Mouse (Mus musculus): ENCODE data around the gene Rab4a. TPM values are rescaled to one million over a fixed set of nuclear protein-coding genes. Genes with fewer than 3 reads are reported as not detected.

Rab4a gene
- polyA plus RNA-seq, 1 experiment from 2014 or later, result 85.4 TPM

GRCm38 (mm10) chr8:123794766-123795165 lies 11.0 kb upstream of the Rab4a start:
- 85% methylated on average over 4 of the region's 4 CpGs for WGBS
- H3K4me2 ChIP-seq (ENCODE audit: low read depth, low read length), result no peak overlapping the region
- no peak for ATAC-seq (ENCODE audit: low read depth)
- no peak overlapping the region for H3K27ac ChIP-seq (ENCODE audit: low read depth, low read length)
- no peaks in the 10 kb centered on the region for H3K36me3 ChIP-seq (ENCODE audit: control insufficient read depth, insufficient read depth, low read length)
- H3K9ac ChIP-seq (replicated peaks; ENCODE audit: low read depth, low read length), result no peak overlapping the region
- no peak overlapping the region for H3K4me3 ChIP-seq (ENCODE audit: low read depth, low read length)
- H3K4me1 ChIP-seq (ENCODE audit: control insufficient read depth, insufficient read depth, low read length), result no peaks in the 10 kb centered on the region
- no peaks in the 10 kb centered on the region for H3K9me3 ChIP-seq (ENCODE audit: control insufficient read depth, low read length)
- no peaks in the 10 kb centered on the region for H3K27me3 ChIP-seq (ENCODE audit: control insufficient read depth, insufficient read depth, low read length)

- Histone ChIP-seq H3K27me3 (ENCODE audit: control insufficient read depth, insufficient read depth, low read length) (no peaks in the 10 kb centered on the region), H3K27ac (ENCODE audit: low read depth, low read length) (no peak overlapping the region), H3K9ac (replicated peaks; ENCODE audit: low read depth, low read length) (no peak overlapping the region), H3K4me1 (ENCODE audit: control insufficient read depth, insufficient read depth, low read length) (no peaks in the 10 kb centered on the region), H3K36me3 (ENCODE audit: control insufficient read depth, insufficient read depth, low read length) (no peaks in the 10 kb centered on the region), H3K9me3 (ENCODE audit: control insufficient read depth, low read length) (no peaks in the 10 kb centered on the region), H3K4me3 (ENCODE audit: low read depth, low read length) (no peak overlapping the region), H3K4me2 (ENCODE audit: low read depth, low read length) (no peak overlapping the region)
- 64% methylated on average over 4 of the region's 4 CpGs for WGBS
- ATAC-seq (ENCODE audit: low read depth), result no peak
These were observed 9.0 kb upstream of the Rab4a start for GRCm38 (mm10) chr8:123796758-123797157.

GRCm38 (mm10) chr8:123797928-123798327 lies 7.9 kb upstream of the Rab4a start:
- no peaks in the 10 kb centered on the region for H3K9me3 ChIP-seq (ENCODE audit: control insufficient read depth, low read length)
- no peak for ATAC-seq (ENCODE audit: low read depth)
- no peak overlapping the region for H3K4me3 ChIP-seq (ENCODE audit: low read depth, low read length)
- H3K9ac ChIP-seq (replicated peaks; ENCODE audit: low read depth, low read length), result no peak overlapping the region
- H3K4me2 ChIP-seq (ENCODE audit: low read depth, low read length), result no peak overlapping the region
- no peaks in the 10 kb centered on the region for H3K27me3 ChIP-seq (ENCODE audit: control insufficient read depth, insufficient read depth, low read length)
- no peak overlapping the region for H3K27ac ChIP-seq (ENCODE audit: low read depth, low read length)
- H3K36me3 ChIP-seq (ENCODE audit: control insufficient read depth, insufficient read depth, low read length), result no peaks in the 10 kb centered on the region
- H3K4me1 ChIP-seq (ENCODE audit: control insufficient read depth, insufficient read depth, low read length), result no peaks in the 10 kb centered on the region
- WGBS, result 92% methylated on average over 15 of the region's 15 CpGs

GRCm38 (mm10) chr8:123799434-123799833 lies 6.4 kb upstream of the Rab4a start:
- Histone ChIP-seq H3K9me3 (ENCODE audit: control insufficient read depth, low read length) (no peaks in the 10 kb centered on the region), H3K4me3 (ENCODE audit: low read depth, low read length) (no peak overlapping the region), H3K4me2 (ENCODE audit: low read depth, low read length) (no peak overlapping the region), H3K4me1 (ENCODE audit: control insufficient read depth, insufficient read depth, low read length) (no peaks in the 10 kb centered on the region), H3K27me3 (ENCODE audit: control insufficient read depth, insufficient read depth, low read length) (no peaks in the 10 kb centered on the region), H3K9ac (replicated peaks; ENCODE audit: low read depth, low read length) (no peak overlapping the region), H3K36me3 (ENCODE audit: control insufficient read depth, insufficient read depth, low read length) (no peaks in the 10 kb centered on the region), H3K27ac (ENCODE audit: low read depth, low read length) (no peak overlapping the region)
- no peak for ATAC-seq (ENCODE audit: low read depth)
- 89% methylated on average over 6 of the region's 6 CpGs for WGBS

- Histone ChIP-seq H3K9ac (replicated peaks; ENCODE audit: low read depth, low read length) (no peak overlapping the region), H3K27ac (ENCODE audit: low read depth, low read length) (no peak overlapping the region), H3K4me1 (ENCODE audit: control insufficient read depth, insufficient read depth, low read length) (no peaks in the 10 kb centered on the region), H3K4me2 (ENCODE audit: low read depth, low read length) (no peak overlapping the region), H3K27me3 (ENCODE audit: control insufficient read depth, insufficient read depth, low read length) (no peaks in the 10 kb centered on the region), H3K4me3 (ENCODE audit: low read depth, low read length) (no peak overlapping the region), H3K36me3 (ENCODE audit: control insufficient read depth, insufficient read depth, low read length) (no peaks in the 10 kb centered on the region), H3K9me3 (ENCODE audit: control insufficient read depth, low read length) (no peaks in the 10 kb centered on the region)
- ATAC-seq (ENCODE audit: low read depth), result no peak
- WGBS, result 65% methylated on average over 3 of the region's 3 CpGs
These were observed 5.9 kb upstream of the Rab4a start for GRCm38 (mm10) chr8:123799885-123800284.

GRCm38 (mm10) chr8:123800867-123801266 lies 4.9 kb upstream of the Rab4a start:
- H3K27ac ChIP-seq (ENCODE audit: low read depth, low read length), result no peak overlapping the region
- H3K4me1 ChIP-seq (ENCODE audit: control insufficient read depth, insufficient read depth, low read length), result peaks cover 5% of the 10 kb centered on the region
- no peak for ATAC-seq (ENCODE audit: low read depth)

GRCm38 (mm10) chr8:123801538-123801937 lies 4.2 kb upstream of the Rab4a start:
- WGBS, result 84% methylated on average over 2 of the region's 2 CpGs
- no peaks in the 10 kb centered on the region for H3K9me3 ChIP-seq (ENCODE audit: control insufficient read depth, low read length)
- H3K4me1 ChIP-seq (ENCODE audit: control insufficient read depth, insufficient read depth, low read length), result peaks cover 7% of the 10 kb centered on the region
- no peak overlapping the region for H3K27ac ChIP-seq (ENCODE audit: low read depth, low read length)
- no peak for ATAC-seq (ENCODE audit: low read depth)
- H3K36me3 ChIP-seq (ENCODE audit: control insufficient read depth, insufficient read depth, low read length), result no peaks in the 10 kb centered on the region
- H3K9ac ChIP-seq (replicated peaks; ENCODE audit: low read depth, low read length), result no peak overlapping the region
- H3K4me3 ChIP-seq (ENCODE audit: low read depth, low read length), result no peak overlapping the region
- H3K27me3 ChIP-seq (ENCODE audit: control insufficient read depth, insufficient read depth, low read length), result no peaks in the 10 kb centered on the region
- no peak overlapping the region for H3K4me2 ChIP-seq (ENCODE audit: low read depth, low read length)

More at GRCm38 (mm10) chr8:123800867-123801266, 4.9 kb upstream of the Rab4a start:
- H3K4me3 ChIP-seq (ENCODE audit: low read depth, low read length), result no peak overlapping the region
- H3K9me3 ChIP-seq (ENCODE audit: control insufficient read depth, low read length), result no peaks in the 10 kb centered on the region
- no peaks in the 10 kb centered on the region for H3K27me3 ChIP-seq (ENCODE audit: control insufficient read depth, insufficient read depth, low read length)
- H3K4me2 ChIP-seq (ENCODE audit: low read depth, low read length), result no peak overlapping the region
- no peaks in the 10 kb centered on the region for H3K36me3 ChIP-seq (ENCODE audit: control insufficient read depth, insufficient read depth, low read length)
- H3K9ac ChIP-seq (replicated peaks; ENCODE audit: low read depth, low read length), result no peak overlapping the region
- 93% methylated on average over 6 of the region's 7 CpGs for WGBS

- Histone ChIP-seq H3K36me3 (ENCODE audit: control insufficient read depth, insufficient read depth, low read length) (no peaks in the 10 kb centered on the region), H3K9me3 (ENCODE audit: control insufficient read depth, low read length) (no peaks in the 10 kb centered on the region), H3K4me2 (ENCODE audit: low read depth, low read length) (no peak overlapping the region), H3K27ac (ENCODE audit: low read depth, low read length) (no peak overlapping the region), H3K4me3 (ENCODE audit: low read depth, low read length) (no peak overlapping the region), H3K27me3 (ENCODE audit: control insufficient read depth, insufficient read depth, low read length) (no peaks in the 10 kb centered on the region), H3K4me1 (ENCODE audit: control insufficient read depth, insufficient read depth, low read length) (peaks cover 19% of the 10 kb centered on the region), H3K9ac (replicated peaks; ENCODE audit: low read depth, low read length) (no peak overlapping the region)
- 86% methylated on average over 1 of the region's 1 CpGs for WGBS
- ATAC-seq (ENCODE audit: low read depth), result no peak
These were observed 2.1 kb upstream of the Rab4a start for GRCm38 (mm10) chr8:123803639-123804038.

- no peaks in the 10 kb centered on the region for H3K36me3 ChIP-seq (ENCODE audit: control insufficient read depth, insufficient read depth, low read length)
- H3K4me2 ChIP-seq (ENCODE audit: low read depth, low read length), result no peak overlapping the region
- 86% methylated on average over 7 of the region's 7 CpGs for WGBS
These were observed 1.2 kb upstream of the Rab4a start for GRCm38 (mm10) chr8:123804586-123804985.

More at GRCm38 (mm10) chr8:123804586-123804985, 1.2 kb upstream of the Rab4a start:
- H3K9me3 ChIP-seq (ENCODE audit: control insufficient read depth, low read length), result no peaks in the 10 kb centered on the region
- no peak overlapping the region for H3K27ac ChIP-seq (ENCODE audit: low read depth, low read length)
- peaks cover 19% of the 10 kb centered on the region for H3K4me1 ChIP-seq (ENCODE audit: control insufficient read depth, insufficient read depth, low read length)
- H3K4me3 ChIP-seq (ENCODE audit: low read depth, low read length), result no peak overlapping the region
- no peaks in the 10 kb centered on the region for H3K27me3 ChIP-seq (ENCODE audit: control insufficient read depth, insufficient read depth, low read length)
- H3K9ac ChIP-seq (replicated peaks; ENCODE audit: low read depth, low read length), result no peak overlapping the region
- ATAC-seq (ENCODE audit: low read depth), result no peak
